Mouse (Mus musculus): ENCODE results near the gene Matk.

DNA sequence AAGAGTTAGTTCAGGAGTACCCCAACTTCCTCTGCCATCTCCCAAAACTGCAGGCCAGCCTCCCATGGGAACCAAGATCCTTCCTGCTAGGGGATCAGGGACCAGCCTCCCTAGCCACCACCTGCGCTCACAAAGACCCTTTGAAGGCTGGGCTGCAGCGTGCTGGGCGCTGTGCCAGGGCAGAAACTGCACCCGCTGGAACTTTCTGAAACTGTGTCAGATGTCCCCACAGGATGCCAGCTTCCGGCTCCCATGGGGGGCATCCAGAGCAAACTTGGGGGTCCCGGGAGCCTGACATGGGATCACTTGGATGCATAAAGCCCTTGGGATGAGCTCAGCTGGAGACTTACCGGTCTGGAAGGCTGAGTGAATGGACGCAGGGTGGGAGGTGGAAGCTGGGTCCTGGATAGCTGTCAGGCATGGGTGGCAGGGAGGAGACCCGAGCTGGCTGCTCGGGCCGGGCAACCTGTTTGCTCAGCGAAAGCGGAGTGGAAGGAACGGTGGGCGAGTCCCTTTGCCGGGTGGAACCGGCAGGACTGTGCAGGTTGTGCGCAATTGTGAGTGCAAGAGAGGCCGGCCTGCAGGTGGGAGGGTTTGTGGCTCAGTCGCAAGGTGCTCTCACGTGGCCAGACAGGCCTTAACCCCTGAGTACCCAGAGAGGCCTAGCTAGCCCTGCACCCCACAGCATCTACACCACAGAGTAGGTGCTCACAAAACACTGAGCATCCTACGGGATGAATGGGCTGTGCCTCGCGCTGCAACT lies 38.1 kb downstream of the Matk start:
- TF ChIP-seq CTCF (conservative IDR thresholded peaks at IDR 0.05; ENCODE audit: low read length) (no peak), NANOG (IDR thresholded peaks at IDR 0.05; ENCODE audit: borderline replicate concordance, low read length) (no peak)
